Mouse (Mus musculus): ENCODE results near the gene Srgap2.

- TF ChIP-seq CTCF (IDR thresholded peaks at IDR 0.05; ENCODE audit: low read depth) = no peak
- no peak for TF ChIP-seq EP300 (IDR thresholded peaks at IDR 0.05; ENCODE audit: low read depth)
These were observed 109.1 kb downstream of the Srgap2 start for GRCm38 (mm10) chr1:131417821-131418660.
